Mouse (Mus musculus) heart, adult 2 months (tissue): ENCODE measurements around the gene Aldh8a1. TPM values are rescaled to one million over a fixed set of nuclear protein-coding genes. Genes with fewer than 3 reads are reported as not detected.

Experiments used
- DNase-seq, 2 experiments: peaks; one replicate each; pipeline ENCODE4 v3.0.0; 2021
- H3K27ac ChIP-seq: fragments of 200-600 bp; 2 replicates; pipeline ENCODE4 v1.8.1; 2022
- H3K27me3 ChIP-seq: fragments of 200-500 bp; 2 replicates; pipeline ENCODE4 v1.6.1; 2012; ENCODE audit warnings: mild to moderate bottlenecking, low read length, inconsistent platforms, mixed read lengths; ENCODE audit not compliant: control insufficient read depth, insufficient read depth
- H3K36me3 ChIP-seq: fragments of 200-500 bp; 2 replicates; pipeline ENCODE4 v1.6.1; 2012; ENCODE audit warnings: low read length, inconsistent platforms; ENCODE audit not compliant: control insufficient read depth, insufficient read depth
- H3K4me1 ChIP-seq: fragments of 200-500 bp; 2 replicates; pipeline ENCODE4 v1.6.1; 2011; ENCODE audit warnings: low read length; ENCODE audit not compliant: control insufficient read depth, insufficient read depth
- H3K4me3 ChIP-seq: fragments of 200-600 bp; 2 replicates; pipeline ENCODE4 v1.8.1; 2022
- H3K79me2 ChIP-seq: fragments of 200-500 bp; replicated peaks from 2 replicates; pipeline ENCODE4 v1.6.1; 2012; ENCODE audit warnings: mild to moderate bottlenecking, inconsistent platforms, low read length, moderate library complexity, mixed read lengths; ENCODE audit not compliant: control insufficient read depth, insufficient read depth
- H3K9ac ChIP-seq: fragments of 200-500 bp; 2 replicates; pipeline ENCODE4 v1.6.1; 2012; ENCODE audit warnings: low read depth, mild to moderate bottlenecking, control low read depth, inconsistent platforms, low read length, mixed read lengths
- CTCF ChIP-seq: fragments of 200-600 bp; IDR thresholded peaks from 2 replicates; pipeline ENCODE4 v1.8.1; 2022; ENCODE audit warnings: antibody characterized with exemption, mild to moderate bottlenecking, moderate library complexity
- EP300 ChIP-seq: fragments of 200-500 bp; IDR thresholded peaks from 2 replicates; pipeline ENCODE4 v1.6.1; 2011; ENCODE audit warnings: low read depth, low read length, control low read depth; ENCODE audit not compliant: insufficient read depth
- POLR2A ChIP-seq: fragments of 200-500 bp; IDR thresholded peaks from 2 replicates; pipeline ENCODE4 v1.6.1; 2011; ENCODE audit warnings: mild to moderate bottlenecking, low read depth, low read length, control low read depth; ENCODE audit not compliant: insufficient read depth
- WGBS: fragments of 180-500 bp; shearing (Covaris S2); methylation state at CpG from one replicate; pipeline ENCODE4 v1.1.7; 2018; 5-methylcytosine and 5-hydroxymethylcytosine counted together
- intact Hi-C: fragments of 180-260 bp; cut with DNase I; formaldehyde crosslinking; loops from one replicate; pipeline ENCODE4 v1.15.1; 2025
- polyA plus RNA-seq: library from polyadenylated mRNA; depleted of rRNA; stranded (reverse); fragments of >200 nt; gene quantifications from 2 replicates; pipeline ENCODE4 v1.2.3, GENCODE M21; 2012; rRNA removed
- total RNA-seq, 2 experiments: library from RNA; stranded (reverse); gene quantifications; 2 replicates each; pipeline ENCODE4 v1.2.3; 2021

Gene Aldh8a1
- total and polyA plus RNA-seq, 3 experiments = not detected

GRCm38 (mm10) chr10:21441020-21441419 lies 63.9 kb downstream of the Aldh8a1 start:
- H3K79me2 ChIP-seq = no peaks in the 10 kb centered on the region
- TF ChIP-seq POLR2A = no peak
- no peak for TF ChIP-seq CTCF
- TF ChIP-seq EP300 = no peak
- no peak overlapping the region for H3K4me3 ChIP-seq
- no peak overlapping the region for H3K27ac ChIP-seq
- no peaks in the 10 kb centered on the region for H3K4me1 ChIP-seq
- 65% methylated on average over 4 of the region's 4 CpGs for whole genome bisulfite sequencing
- intact Hi-C loops = no loop called here
- H3K9ac ChIP-seq = no peak overlapping the region
- no peaks in the 10 kb centered on the region for H3K27me3 ChIP-seq
- DNase-seq = no peak
- H3K36me3 ChIP-seq = no peaks in the 10 kb centered on the region

- DNase-seq = no peak
- Histone ChIP-seq H3K36me3 (no peaks in the 10 kb centered on the region), H3K9ac (no peak overlapping the region), H3K79me2 (no peaks in the 10 kb centered on the region), H3K27ac (no peak overlapping the region), H3K27me3 (no peaks in the 10 kb centered on the region), H3K4me1 (no peaks in the 10 kb centered on the region), H3K4me3 (no peak overlapping the region)
- no peak for TF ChIP-seq POLR2A
- TF ChIP-seq EP300 = no peak
- TF ChIP-seq CTCF = no peak
- intact Hi-C loops = no loop called here
- WGBS = 77% methylated on average over 4 of the region's 4 CpGs
These were observed 64.6 kb downstream of the Aldh8a1 start for GRCm38 (mm10) chr10:21441690-21442089.

- no peaks in the 10 kb centered on the region for H3K79me2 ChIP-seq
These were observed 66.7 kb downstream of the Aldh8a1 start for GRCm38 (mm10) chr10:21443646-21444324.

GRCm38 (mm10) chr10:21444410-21444809 lies 67.3 kb downstream of the Aldh8a1 start:
- Histone ChIP-seq H3K79me2 (no peaks in the 10 kb centered on the region), H3K36me3 (no peaks in the 10 kb centered on the region), H3K9ac (no peak overlapping the region), H3K27me3 (no peaks in the 10 kb centered on the region), H3K4me1 (no peaks in the 10 kb centered on the region), H3K27ac (no peak overlapping the region), H3K4me3 (no peak overlapping the region)
- WGBS = 75% methylated on average over 9 of the region's 9 CpGs
- intact Hi-C loops = no loop called here
- no peak for DNase-seq
- no peak for TF ChIP-seq CTCF
- no peak for TF ChIP-seq POLR2A
- TF ChIP-seq EP300 = no peak

More at GRCm38 (mm10) chr10:21443646-21444324, 66.7 kb downstream of the Aldh8a1 start:
- WGBS = 61% methylated on average over 8 of the region's 8 CpGs
- H3K36me3 ChIP-seq = no peaks in the 10 kb centered on the region
- no peak overlapping the region for H3K4me3 ChIP-seq
- H3K4me1 ChIP-seq = no peaks in the 10 kb centered on the region
- no peaks in the 10 kb centered on the region for H3K27me3 ChIP-seq
- TF ChIP-seq POLR2A = no peak
- intact Hi-C loops = no loop called here
- DNase-seq = no peak
- no peak overlapping the region for H3K27ac ChIP-seq
- no peak overlapping the region for H3K9ac ChIP-seq

Other genes with a start within 250 kb of the Aldh8a1 start
- gene Myb, start 216.3 kb upstream of the Aldh8a1 start, total RNA-seq = not detected
- 0.23 and 0.31 TPM in 2 replicates for gene Myb, start 216.3 kb upstream of the Aldh8a1 start, polyA plus RNA-seq
- gene Hbs1l, start 81.3 kb upstream of the Aldh8a1 start, total RNA-seq = 10 to 100 TPM; 72.9 to 79.7 TPM
- 13.5 and 20.9 TPM in 2 replicates for gene Hbs1l, start 81.3 kb upstream of the Aldh8a1 start, polyA plus RNA-seq
- gene 1700020N01Rik, start 215.9 kb downstream of the Aldh8a1 start, total RNA-seq = not detected
- gene 1700020N01Rik, start 215.9 kb downstream of the Aldh8a1 start, polyA plus RNA-seq = not detected in 2 replicates